Mouse (Mus musculus) forebrain, embryonic 10.5 days (tissue): Measurements from ENCODE around the gene Prodh2. TPM values are rescaled to one million over a fixed set of nuclear protein-coding genes. Genes with fewer than 3 reads are reported as not detected.

Experiments used
- DNase-seq: peaks from one replicate; pipeline ENCODE4 v3.0.0-alpha.2; 2017; ENCODE audit warnings: low spot score; ENCODE audit errors: extremely low spot score
- H3K27ac ChIP-seq: fragments of 300-500 bp; sonication (generic); 2 replicates; pipeline ENCODE4 v1.5.1; 2016; ENCODE audit warnings: mild to moderate bottlenecking
- H3K27me3 ChIP-seq: fragments of 300-500 bp; sonication (generic); 2 replicates; pipeline ENCODE4 v1.6.1; 2016; ENCODE audit warnings: mild to moderate bottlenecking; ENCODE audit not compliant: poor library complexity, severe bottlenecking
- H3K36me3 ChIP-seq: fragments of 300-500 bp; sonication (generic); replicated peaks from 2 replicates; pipeline ENCODE4 v1.6.1; 2016; ENCODE audit warnings: mild to moderate bottlenecking, moderate library complexity
- H3K4me1 ChIP-seq: fragments of 300-500 bp; sonication (generic); 2 replicates; pipeline ENCODE4 v1.6.1; 2016
- H3K4me3 ChIP-seq: fragments of 300-500 bp; sonication (generic); 2 replicates; pipeline ENCODE4 v1.5.1; 2016; ENCODE audit warnings: mild to moderate bottlenecking, moderate library complexity
- H3K9me3 ChIP-seq: fragments of 300-500 bp; sonication (generic); 2 replicates; pipeline ENCODE4 v1.6.1; 2016; ENCODE audit warnings: mild to moderate bottlenecking, moderate library complexity
- WGBS: fragments of 180-500 bp; shearing (Covaris S2); methylation state at CpG from one replicate; pipeline ENCODE4 v1.1.7; 2016; 5-methylcytosine and 5-hydroxymethylcytosine counted together
- microRNA-seq: library from miRNA; unstranded; fragments of <30 nt; microRNA quantifications from one replicate; pipeline ENCODE4, GENCODE M21; 2017
- polyA plus RNA-seq: library from polyadenylated mRNA; unstranded; fragments of >200 nt; fragmentation: Nextera tagmentation; extraction: Ambion mirVana; gene quantifications from 2 replicates; pipeline ENCODE4 v1.2.1, GENCODE M21; 2016

Prodh2 gene
- polyA plus RNA-seq, 1 experiment from 2014 or later: not detected

- Histone ChIP-seq H3K36me3 (peaks cover 46% of the 10 kb centered on the region), H3K4me1 (peaks cover 33% of the 10 kb centered on the region), H3K9me3 (no peaks in the 10 kb centered on the region), H3K4me3 (peak overlapping the region; percentile 58), H3K27me3 (peaks cover 11% of the 10 kb centered on the region; the same call in 1 of the 2 replicates), H3K27ac (peak overlapping the region; percentile 93)
- no peak for DNase-seq
- WGBS: 89% methylated on average over 22 of the region's 22 CpGs
These were observed 60.6 kb downstream of the Prodh2 start for GRCm38 (mm10) chr7:30553810-30554584.

- Histone ChIP-seq H3K27me3 (peaks cover 11% of the 10 kb centered on the region; the same call in 1 of the 2 replicates), H3K9me3 (no peaks in the 10 kb centered on the region), H3K36me3 (peaks cover 40% of the 10 kb centered on the region), H3K4me1 (peaks cover 39% of the 10 kb centered on the region), H3K4me3 (no peak overlapping the region), H3K27ac (no peak overlapping the region)
- DNase-seq: no peak
- WGBS: 94% methylated on average over 18 of the region's 18 CpGs
These were observed 63.6 kb downstream of the Prodh2 start for GRCm38 (mm10) chr7:30556894-30557536.

DNA sequence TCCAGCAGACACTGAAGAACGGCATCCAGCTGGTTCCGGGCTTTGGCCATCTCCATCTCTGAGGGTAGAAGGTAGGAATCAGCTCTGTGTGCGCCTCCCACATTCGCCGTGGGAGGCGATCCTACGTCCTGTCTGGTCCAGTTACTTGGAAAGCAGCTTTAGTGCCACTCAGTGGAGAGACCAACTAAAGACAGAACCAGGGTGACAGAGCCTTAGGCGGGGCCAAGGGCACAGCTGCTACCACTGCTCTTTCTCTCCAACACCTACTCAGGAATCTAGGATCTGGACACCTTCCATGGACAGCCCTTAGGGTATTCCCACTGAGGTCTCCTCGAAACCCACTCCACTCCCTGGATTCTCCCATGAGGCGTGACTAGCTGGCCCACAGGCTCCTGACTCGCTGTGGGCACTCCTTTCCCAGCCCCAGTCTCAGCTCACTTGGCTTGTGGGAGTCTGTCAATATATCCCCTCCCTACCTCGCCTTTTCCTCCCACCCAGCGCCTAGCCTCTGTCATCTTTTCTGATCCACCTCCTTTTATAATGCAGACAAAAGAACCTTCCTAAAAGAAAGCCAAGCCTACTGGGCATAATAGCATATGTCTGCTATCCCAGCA lies 64.6 kb downstream of the Prodh2 start:
- Histone ChIP-seq H3K4me1 (peaks cover 37% of the 10 kb centered on the region), H3K27me3 (peaks cover 11% of the 10 kb centered on the region; the same call in 1 of the 2 replicates), H3K4me3 (peak overlapping the region; percentile 76), H3K9me3 (no peaks in the 10 kb centered on the region), H3K27ac (no peak overlapping the region), H3K36me3 (peaks cover 40% of the 10 kb centered on the region)
- no peak for DNase-seq
- 92% methylated on average over 13 of the region's 13 CpGs for WGBS

- H3K27ac ChIP-seq: peak overlapping the region; percentile 82
- WGBS: 19% methylated on average over 12 of the region's 12 CpGs
- peaks cover 33% of the 10 kb centered on the region for H3K4me1 ChIP-seq
- H3K27me3 ChIP-seq: peaks cover 7% of the 10 kb centered on the region; the same call in 1 of the 2 replicates
- H3K9me3 ChIP-seq: no peaks in the 10 kb centered on the region
- peak overlapping the region; percentile 76 for H3K4me3 ChIP-seq
- DNase-seq: no peak
- H3K36me3 ChIP-seq: peaks cover 40% of the 10 kb centered on the region
These were observed 65.4 kb downstream of the Prodh2 start for GRCm38 (mm10) chr7:30558656-30559442.

DNA sequence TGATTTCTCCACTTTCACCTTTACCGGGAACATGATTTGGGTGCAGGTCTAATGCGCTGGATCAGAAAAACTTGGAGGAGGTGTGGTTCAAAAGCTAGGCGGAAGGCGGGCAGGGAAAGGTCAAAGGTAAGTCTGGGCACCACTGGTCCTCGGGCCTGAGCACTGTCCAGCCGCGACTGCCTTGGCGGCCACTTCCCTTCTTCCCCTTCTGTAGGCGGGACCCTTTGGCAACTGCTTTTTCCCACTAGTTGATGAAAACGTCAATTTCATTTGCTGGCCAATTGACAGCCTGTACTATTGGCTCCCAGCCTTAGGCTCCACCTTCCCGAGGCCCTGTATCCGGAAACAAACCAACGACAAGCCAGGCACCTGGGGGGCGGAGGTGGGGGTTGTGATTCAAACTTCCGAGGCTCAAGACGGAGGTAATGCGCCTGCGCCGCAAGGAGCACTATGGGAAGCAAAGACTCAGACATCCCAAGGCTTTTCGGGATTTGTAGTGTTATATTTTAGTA lies 66.1 kb downstream of the Prodh2 start, which contains the start of gene Lin37:
TSS of gene Lin37 (minus strand) at position 396 of the 512 bp plus-strand sequence.
- 0% methylated on average over 20 of the region's 20 CpGs for WGBS
- peaks cover 37% of the 10 kb centered on the region for H3K36me3 ChIP-seq
- 0 out of 2 replicates have a peak, but pooled peaks cover under 1% of the 10 kb centered on the region for H3K27me3 ChIP-seq

GRCm38 (mm10) chr7:30560296-30560695 lies 66.9 kb downstream of the Prodh2 start:
- Histone ChIP-seq H3K27me3 (no peaks in the 10 kb centered on the region), H3K9me3 (no peaks in the 10 kb centered on the region), H3K36me3 (peaks cover 37% of the 10 kb centered on the region), H3K4me3 (peak overlapping the region; percentile 76; the same call in 1 of the 2 replicates), H3K4me1 (peaks cover 38% of the 10 kb centered on the region), H3K27ac (peak overlapping the region; percentile 82; the same call in 1 of the 2 replicates)
- WGBS: 72% methylated on average over 2 of the region's 2 CpGs
- no peak for DNase-seq

More for the DNA sequence above, 66.1 kb downstream of the Prodh2 start, which contains the start of gene Lin37:
- peak within 1 kb of the TSS; percentile 82 for H3K27ac ChIP-seq
- H3K9me3 ChIP-seq: no peaks in the 10 kb centered on the region
- peak within 1 kb of the TSS; percentile 76 for H3K4me3 ChIP-seq
- peaks cover 38% of the 10 kb centered on the region for H3K4me1 ChIP-seq
- DNase-seq: peak; percentile 96

DNA sequence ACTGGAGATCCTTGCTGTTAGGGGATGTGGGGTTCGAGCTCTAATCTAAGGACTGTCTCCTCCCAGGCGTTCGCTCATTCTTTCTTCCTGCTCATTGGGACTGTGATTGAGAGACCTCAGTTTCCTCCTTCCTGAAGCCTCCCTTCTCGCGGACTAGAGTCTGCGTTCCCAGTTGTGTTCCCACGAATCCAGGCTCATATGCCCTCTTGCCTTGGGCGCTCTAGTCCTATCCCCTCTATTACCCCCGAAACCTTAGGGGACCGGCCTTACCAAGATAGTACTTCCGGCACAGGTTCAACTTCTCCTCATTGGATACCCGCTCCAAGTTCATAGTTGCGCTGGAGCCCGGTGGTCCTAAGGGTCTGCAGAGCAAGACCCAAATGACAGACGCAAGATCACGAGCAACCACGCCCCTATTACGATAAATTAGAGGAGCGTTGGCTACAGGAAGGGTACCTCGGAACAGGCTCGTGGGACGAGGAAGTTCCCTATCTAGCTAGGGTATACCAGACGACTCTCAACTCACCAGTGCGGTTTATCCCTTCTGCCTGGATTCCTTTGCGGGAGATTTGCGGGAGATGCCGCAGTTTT lies 69.2 kb downstream of the Prodh2 start:
- Histone ChIP-seq H3K4me1 (peaks cover 37% of the 10 kb centered on the region), H3K27me3 (no peaks in the 10 kb centered on the region), H3K4me3 (peak overlapping the region; percentile 72), H3K27ac (peak overlapping the region; percentile 91), H3K9me3 (no peaks in the 10 kb centered on the region), H3K36me3 (peaks cover 37% of the 10 kb centered on the region)
- 3% methylated on average over 27 of the region's 27 CpGs for WGBS
- DNase-seq: no peak

Small RNA genes within 50 kb of the gene (microRNA-seq; reads per million reads assigned to microRNA genes)
- 1.5 reads per million for gene Gm38670

Other genes starting within 250 kb of the Prodh2 start
- gene Thap8, start 213.5 kb upstream of the Prodh2 start, polyA plus RNA-seq: 0.38 and 0.48 TPM in 2 replicates
- gene Wdr62, start 213.2 kb upstream of the Prodh2 start, polyA plus RNA-seq: 18.7 and 20.3 TPM in 2 replicates
- 52.8 and 53.1 TPM in 2 replicates for gene Clip3, start 201.9 kb upstream of the Prodh2 start, polyA plus RNA-seq
- 82.3 and 90.2 TPM in 2 replicates for gene Alkbh6, start 184.9 kb upstream of the Prodh2 start, polyA plus RNA-seq
- 29.8 and 32.8 TPM in 2 replicates for gene Syne4, start 178.8 kb upstream of the Prodh2 start, polyA plus RNA-seq
- gene E130208F15Rik, start 171.9 kb upstream of the Prodh2 start, polyA plus RNA-seq: 3.0 and 3.2 TPM in 2 replicates
- 17.3 and 19.5 TPM in 2 replicates for gene Sdhaf1, start 169.7 kb upstream of the Prodh2 start, polyA plus RNA-seq
- 5.3 and 5.6 TPM in 2 replicates for gene Lrfn3, start 130.8 kb upstream of the Prodh2 start, polyA plus RNA-seq
- 10.4 and 12.1 TPM in 2 replicates for gene Tyrobp, start 79.9 kb upstream of the Prodh2 start, polyA plus RNA-seq
- 0.38 TPM in 1 of 2 replicates, not detected in the other for gene Hcst, start 73.8 kb upstream of the Prodh2 start, polyA plus RNA-seq
- gene Nfkbid, start 71.9 kb upstream of the Prodh2 start, polyA plus RNA-seq: 1.3 and 1.5 TPM in 2 replicates
- gene Aplp1, start 48.1 kb upstream of the Prodh2 start, polyA plus RNA-seq: 25.4 and 33.7 TPM in 2 replicates
- 0.29 and 0.52 TPM in 2 replicates for gene Kirrel2, start 35.9 kb upstream of the Prodh2 start, polyA plus RNA-seq
- gene Nphs1, start 35.3 kb upstream of the Prodh2 start, polyA plus RNA-seq: 0.07 TPM in 1 of 2 replicates, not detected in the other
- gene Arhgap33, start 41.4 kb downstream of the Prodh2 start, polyA plus RNA-seq: 29.7 and 31.9 TPM in 2 replicates
- 4.3 and 4.6 TPM in 2 replicates for gene Hspb6, start 58.6 kb downstream of the Prodh2 start, polyA plus RNA-seq
- 15.2 and 16.1 TPM in 2 replicates for gene Proser3, start 58.7 kb downstream of the Prodh2 start, polyA plus RNA-seq
- gene Lin37, start 66.2 kb downstream of the Prodh2 start, polyA plus RNA-seq: 40.7 and 44.2 TPM in 2 replicates
- gene U2af1l4, start 69.7 kb downstream of the Prodh2 start, polyA plus RNA-seq: 96.1 and 96.7 TPM in 2 replicates
- 16.1 and 16.3 TPM in 2 replicates for gene Gm49396, start 69.7 kb downstream of the Prodh2 start, polyA plus RNA-seq
- 124 and 126 TPM in 2 replicates for gene Psenen, start 70.0 kb downstream of the Prodh2 start, polyA plus RNA-seq
- gene Igflr1, start 71.8 kb downstream of the Prodh2 start, polyA plus RNA-seq: 5.9 and 7.1 TPM in 2 replicates
- gene Kmt2b, start 95.1 kb downstream of the Prodh2 start, polyA plus RNA-seq: 10.1 and 10.4 TPM in 2 replicates
- gene Zbtb32, start 105.3 kb downstream of the Prodh2 start, polyA plus RNA-seq: 0.09 and 0.20 TPM in 2 replicates
- 0.68 and 0.71 TPM in 2 replicates for gene Upk1a, start 119.2 kb downstream of the Prodh2 start, polyA plus RNA-seq
- 762 and 774 TPM in 2 replicates for gene Cox6b1, start 132.5 kb downstream of the Prodh2 start, polyA plus RNA-seq
- 0.30 TPM in 1 of 2 replicates, not detected in the other for gene Etv2, start 142.2 kb downstream of the Prodh2 start, polyA plus RNA-seq
- 119 and 129 TPM in 2 replicates for gene Rbm42, start 156.7 kb downstream of the Prodh2 start, polyA plus RNA-seq
- 90.2 and 91.9 TPM in 2 replicates for gene Haus5, start 171.4 kb downstream of the Prodh2 start, polyA plus RNA-seq
- not detected in 2 replicates for gene Pmis2, start 178.0 kb downstream of the Prodh2 start, polyA plus RNA-seq
- not detected in 2 replicates for gene 2200002J24Rik, start 205.3 kb downstream of the Prodh2 start, polyA plus RNA-seq
- 1.1 and 1.4 TPM in 2 replicates for gene Atp4a, start 218.6 kb downstream of the Prodh2 start, polyA plus RNA-seq
- 154 and 158 TPM in 2 replicates for gene Tmem147, start 235.9 kb downstream of the Prodh2 start, polyA plus RNA-seq